Mouse (Mus musculus): ENCODE results near the gene Olfr1408. TPM values are rescaled to one million over a fixed set of nuclear protein-coding genes. Genes with fewer than 3 reads are reported as not detected.

The Olfr1408 gene
- total RNA-seq (2015; ENCODE audit: low replicate concordance) (not detected in 2 replicates), total RNA-seq (2017; ENCODE audit: low replicate concordance) (not detected in 2 replicates)

DNA sequence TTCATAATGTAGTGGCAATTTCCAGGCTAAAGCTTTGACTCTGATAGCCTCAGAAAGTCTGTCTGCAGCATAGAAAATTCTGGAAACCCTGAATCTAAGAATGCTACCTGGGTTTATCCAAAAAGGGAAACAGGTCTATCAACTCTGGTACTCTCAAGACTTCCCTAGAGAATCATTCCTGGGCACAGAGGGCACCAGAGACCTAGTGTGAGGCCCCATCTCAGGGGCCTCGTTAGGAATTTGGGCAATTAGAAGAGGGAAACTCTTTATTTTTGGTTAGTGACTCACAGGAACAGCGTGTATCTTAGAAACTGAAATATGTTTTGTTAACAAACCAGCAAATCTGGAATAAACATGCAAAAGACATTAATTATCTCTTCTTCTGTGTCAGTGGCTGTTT lies at the start of gene Olfr1408:
TSS of gene Olfr1408 (minus strand) at position 101 of the 400 bp plus-strand sequence.
- ATAC-seq (replicated peaks; ENCODE audit: low FRiP score, poor library complexity, severe bottlenecking): no peak

DNA sequence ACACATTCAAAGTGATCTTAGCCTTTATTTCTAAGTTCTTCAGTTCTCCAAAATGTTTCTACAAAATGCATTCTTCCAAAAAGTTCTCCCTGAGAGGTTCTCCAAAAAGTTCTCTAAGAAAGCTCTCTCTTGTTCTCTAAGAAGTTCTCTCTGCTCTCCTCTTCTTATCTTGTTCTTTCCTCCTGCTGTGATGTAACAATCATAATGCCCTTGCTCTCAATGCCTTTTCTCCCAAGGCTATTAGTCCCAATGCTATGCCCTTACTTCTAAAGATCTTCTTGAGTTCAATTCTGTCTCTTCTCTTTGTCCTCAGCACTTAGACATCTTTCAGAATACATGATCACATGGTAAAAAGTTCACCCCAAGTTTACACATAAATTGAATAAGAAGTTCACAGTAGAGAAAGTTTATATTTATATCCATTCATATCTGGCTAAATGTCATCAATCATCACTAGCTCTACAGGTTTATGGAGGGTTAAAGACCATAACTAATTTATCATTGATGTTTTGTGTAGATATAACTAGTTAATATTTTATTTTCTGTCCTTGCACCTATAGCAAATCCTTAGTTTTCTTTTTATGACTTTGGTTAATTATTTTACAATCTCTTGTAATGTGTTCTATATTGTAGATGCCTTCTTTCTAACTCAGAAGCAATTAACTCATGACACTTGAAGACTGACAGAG lies 37.1 kb upstream of the Olfr1408 start:
- ATAC-seq (replicated peaks; ENCODE audit: low FRiP score, poor library complexity, severe bottlenecking): no peak

Other genes starting within 250 kb of the Olfr1408 start
- not detected in 2 replicates for gene Apcs, start 242.3 kb downstream of the Olfr1408 start, total RNA-seq (2015; ENCODE audit: low replicate concordance)
- not detected in 2 replicates for gene Apcs, start 242.3 kb downstream of the Olfr1408 start, total RNA-seq (2017; ENCODE audit: low replicate concordance)
- not detected in 2 replicates for gene Olfr16, start 187.0 kb downstream of the Olfr1408 start, total RNA-seq (2015; ENCODE audit: low replicate concordance)
- gene Olfr16, start 187.0 kb downstream of the Olfr1408 start, total RNA-seq (2017; ENCODE audit: low replicate concordance): not detected in 2 replicates
- not detected in 2 replicates for gene Olfr1406, start 53.3 kb upstream of the Olfr1408 start, total RNA-seq (2015; ENCODE audit: low replicate concordance)
- gene Olfr1406, start 53.3 kb upstream of the Olfr1408 start, total RNA-seq (2017; ENCODE audit: low replicate concordance): not detected in 2 replicates
- gene Olfr218, start 60.4 kb upstream of the Olfr1408 start, total RNA-seq (2015; ENCODE audit: low replicate concordance): not detected in 2 replicates
- not detected in 2 replicates for gene Olfr218, start 60.4 kb upstream of the Olfr1408 start, total RNA-seq (2017; ENCODE audit: low replicate concordance)
- gene Olfr1404, start 75.0 kb upstream of the Olfr1408 start, total RNA-seq (2015; ENCODE audit: low replicate concordance): not detected in 2 replicates
- not detected in 2 replicates for gene Olfr1404, start 75.0 kb upstream of the Olfr1408 start, total RNA-seq (2017; ENCODE audit: low replicate concordance)
- 13.0 TPM in 2 replicates for gene Fcer1a, start 89.8 kb upstream of the Olfr1408 start, total RNA-seq (2015; ENCODE audit: low replicate concordance)
- 5.7 and 9.0 TPM in 2 replicates for gene Fcer1a, start 89.8 kb upstream of the Olfr1408 start, total RNA-seq (2017; ENCODE audit: low replicate concordance)
- not detected in 2 replicates for gene Olfr418, start 128.6 kb upstream of the Olfr1408 start, total RNA-seq (2015; ENCODE audit: low replicate concordance)
- not detected in 2 replicates for gene Olfr418, start 128.6 kb upstream of the Olfr1408 start, total RNA-seq (2017; ENCODE audit: low replicate concordance)
- gene Mptx2, start 140.4 kb upstream of the Olfr1408 start, total RNA-seq (2015; ENCODE audit: low replicate concordance): not detected in 2 replicates
- not detected in 2 replicates for gene Mptx2, start 140.4 kb upstream of the Olfr1408 start, total RNA-seq (2017; ENCODE audit: low replicate concordance)
- gene Ackr1, start 196.4 kb upstream of the Olfr1408 start, total RNA-seq (2015; ENCODE audit: low replicate concordance): 223 and 265 TPM in 2 replicates
- gene Ackr1, start 196.4 kb upstream of the Olfr1408 start, total RNA-seq (2017; ENCODE audit: low replicate concordance): 67.0 and 67.1 TPM in 2 replicates
- 101 and 132 TPM in 2 replicates for gene Aim2, start 213.5 kb upstream of the Olfr1408 start, total RNA-seq (2015; ENCODE audit: low replicate concordance)
- 121 and 141 TPM in 2 replicates for gene Aim2, start 213.5 kb upstream of the Olfr1408 start, total RNA-seq (2017; ENCODE audit: low replicate concordance)
- gene Cadm3, start 230.3 kb upstream of the Olfr1408 start, total RNA-seq (2015; ENCODE audit: low replicate concordance): not detected in 2 replicates
- 7.8 TPM in 2 replicates for gene Cadm3, start 230.3 kb upstream of the Olfr1408 start, total RNA-seq (2017; ENCODE audit: low replicate concordance)